Mouse (Mus musculus) urinary bladder, postnatal 14 days (tissue): Measurements from ENCODE around the gene Vmn1r47.
"Not testable (repeated sequence)": the region's sequence is repeated elsewhere in the genome, so short reads cannot be mapped to it uniquely, and the experiment has no call there.

Experiments used
- DNase-seq: peaks from one replicate; pipeline ENCODE4 v3.0.0; 2021; ENCODE audit warnings: low spot score

Vmn1r47 gene

GRCm38 (mm10) chr6:90015847-90016246 is at the start of gene Vmn1r47:
TSS of gene Vmn1r47 (plus strand) at chr6:90016147.
- not testable (repeated sequence) for DNase-seq

DNA sequence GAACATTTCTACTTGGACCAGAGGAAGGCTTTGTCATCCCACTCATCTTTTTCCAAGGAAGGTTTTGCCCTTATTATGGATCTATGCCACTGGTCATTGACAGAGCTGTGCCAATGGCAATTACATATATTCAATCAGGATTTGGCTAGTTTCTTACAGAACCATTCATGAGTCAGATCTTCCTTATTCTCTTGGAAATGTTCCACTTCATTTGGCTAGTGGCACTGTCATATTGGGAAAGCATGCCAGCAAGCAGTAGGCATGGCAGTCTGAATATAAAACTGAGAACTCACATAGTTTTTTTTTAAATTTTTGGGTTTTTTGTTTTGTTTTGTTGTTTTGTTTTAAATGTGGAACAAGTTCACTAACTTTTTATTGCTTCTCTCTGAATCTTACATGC is 49.6 kb upstream of the Vmn1r47 start:
- DNase-seq: no peak

GRCm38 (mm10) chr6:89969013-89969412 is 46.9 kb upstream of the Vmn1r47 start, which contains the start of gene Vmn1r46:
TSS of gene Vmn1r46 (plus strand) at chr6:89969313.
- DNase-seq: no peak

GRCm38 (mm10) chr6:89985989-89986388 is 30.0 kb upstream of the Vmn1r47 start:
- DNase-seq: no peak

GRCm38 (mm10) chr6:90036741-90037140 is 20.8 kb downstream of the Vmn1r47 start, which contains the start of gene Vmn1r48:
TSS of gene Vmn1r48 (minus strand) at chr6:90036841.
- not testable (repeated sequence) for DNase-seq
